Mouse (Mus musculus) embryonic facial prominence, embryonic 14.5 days (tissue): ENCODE measurements around the gene Zfp235. TPM values are rescaled to one million over a fixed set of nuclear protein-coding genes. Genes with fewer than 3 reads are reported as not detected.

Experiments used
- ATAC-seq: fragments of 200-750 bp; cut with Nextera tagmentation; 2 replicates; pipeline ENCODE4 v1.8.0; 2017; ENCODE audit warnings: low read depth, moderate number of reproducible peaks, moderate TSS enrichment
- DNase-seq: peaks from one replicate; pipeline ENCODE4 v3.0.0-alpha.2; 2015; ENCODE audit warnings: low spot score
- H3K27ac ChIP-seq: fragments of 300-500 bp; sonication (generic); replicated peaks from 2 replicates; pipeline ENCODE4 v1.5.1; 2014; ENCODE audit warnings: low read depth, mild to moderate bottlenecking, low read length, moderate library complexity
- H3K27me3 ChIP-seq: fragments of 300-500 bp; sonication (generic); replicated peaks from 2 replicates; pipeline ENCODE4 v1.6.1; 2014; ENCODE audit warnings: low read length; ENCODE audit not compliant: control insufficient read depth, insufficient read depth
- H3K36me3 ChIP-seq: fragments of 300-500 bp; sonication (generic); 2 replicates; pipeline ENCODE4 v1.6.1; 2014; ENCODE audit warnings: low read length, mixed read lengths; ENCODE audit not compliant: control insufficient read depth, insufficient read depth
- H3K4me1 ChIP-seq: fragments of 300-500 bp; sonication (generic); 2 replicates; pipeline ENCODE4 v1.6.1; 2014; ENCODE audit warnings: antibody characterized with exemption, low read length; ENCODE audit not compliant: control insufficient read depth, insufficient read depth
- H3K4me2 ChIP-seq: fragments of 300-500 bp; sonication (generic); 2 replicates; pipeline ENCODE4 v1.6.1; 2014; ENCODE audit warnings: low read depth, mild to moderate bottlenecking, low read length, moderate library complexity, mixed read lengths
- H3K4me3 ChIP-seq: fragments of 300-500 bp; sonication (generic); 2 replicates; pipeline ENCODE4 v1.5.1; 2014; ENCODE audit warnings: low read depth, mild to moderate bottlenecking, low read length
- H3K9ac ChIP-seq: fragments of 300-500 bp; sonication (generic); 2 replicates; pipeline ENCODE4 v1.6.1; 2014; ENCODE audit warnings: low read depth, mild to moderate bottlenecking, low read length, moderate library complexity, mixed read lengths
- H3K9me3 ChIP-seq: fragments of 300-500 bp; sonication (generic); 2 replicates; pipeline ENCODE4 v1.6.1; 2016; ENCODE audit warnings: low read length; ENCODE audit not compliant: control insufficient read depth
- WGBS: fragments of 180-500 bp; shearing (Covaris S2); extraction: QIAGEN DNeasy Blood & Tissue Kit; methylation state at CpG from one replicate; pipeline ENCODE4 v1.1.7; 2014; 5-methylcytosine and 5-hydroxymethylcytosine counted together
- polyA plus RNA-seq: library from polyadenylated mRNA; unstranded; fragments of >200 nt; fragmentation: Nextera tagmentation; extraction: Ambion mirVana; gene quantifications from 2 replicates; pipeline ENCODE4 v1.2.1, GENCODE M21; 2014

The Zfp235 gene
- 17.2 and 18.3 TPM in 2 replicates for polyA plus RNA-seq

GRCm38 (mm10) chr7:24133996-24134828, at the start of gene Zfp235:
TSS of gene Zfp235 (plus strand) at chr7:24134169.
- DNase-seq: peak; percentile 95
- 3% methylated on average over 32 of the region's 32 CpGs for WGBS
- H3K4me2 ChIP-seq: peak within 1 kb of the TSS; percentile 58
- peak within 1 kb of the TSS; percentile 75 for H3K4me3 ChIP-seq
- ATAC-seq: peak; percentile 97
- no peaks in the 10 kb centered on the region for H3K9me3 ChIP-seq
- peak within 1 kb of the TSS; percentile 75 for H3K9ac ChIP-seq
- 0 out of 2 replicates have a peak, but pooled peaks cover 4% of the 10 kb centered on the region for H3K4me1 ChIP-seq
- H3K36me3 ChIP-seq: peaks cover 33% of the 10 kb centered on the region
- no peaks in the 10 kb centered on the region for H3K27me3 ChIP-seq
- H3K27ac ChIP-seq: peak within 1 kb of the TSS; percentile 42

- 94% methylated on average over 4 of the region's 4 CpGs for WGBS
- no peak for DNase-seq
- H3K4me3 ChIP-seq: no peak overlapping the region
- ATAC-seq: no peak
- no peak overlapping the region for H3K4me2 ChIP-seq
- peaks cover 40% of the 10 kb centered on the region for H3K36me3 ChIP-seq
- peaks cover 9% of the 10 kb centered on the region for H3K4me1 ChIP-seq
- H3K9ac ChIP-seq: no peak overlapping the region
- H3K9me3 ChIP-seq: peaks cover 28% of the 10 kb centered on the region
- no peaks in the 10 kb centered on the region for H3K27me3 ChIP-seq
- no peak overlapping the region for H3K27ac ChIP-seq
Observed at GRCm38 (mm10) chr7:24086871-24087270, 47.1 kb upstream of the Zfp235 start.

GRCm38 (mm10) chr7:24087485-24088125, 46.4 kb upstream of the Zfp235 start:
- DNase-seq (no peak), ATAC-seq (no peak)
- peaks cover 40% of the 10 kb centered on the region for H3K36me3 ChIP-seq
- no peak overlapping the region for H3K9ac ChIP-seq
- H3K4me2 ChIP-seq: no peak overlapping the region
- H3K4me1 ChIP-seq: peaks cover 7% of the 10 kb centered on the region
- 97% methylated on average over 12 of the region's 12 CpGs for WGBS
- no peaks in the 10 kb centered on the region for H3K27me3 ChIP-seq
- no peak overlapping the region for H3K27ac ChIP-seq
- H3K4me3 ChIP-seq: no peak overlapping the region
- peaks cover 31% of the 10 kb centered on the region for H3K9me3 ChIP-seq

- peaks cover 86% of the 10 kb centered on the region for H3K9me3 ChIP-seq
Observed at GRCm38 (mm10) chr7:24104403-24104802, 29.6 kb upstream of the Zfp235 start.

GRCm38 (mm10) chr7:24105144-24105703, 28.7 kb upstream of the Zfp235 start:
- Histone ChIP-seq H3K9ac (no peak overlapping the region), H3K4me2 (no peak overlapping the region), H3K27me3 (no peaks in the 10 kb centered on the region), H3K4me1 (no peaks in the 10 kb centered on the region), H3K9me3 (peaks cover 91% of the 10 kb centered on the region), H3K27ac (no peak overlapping the region), H3K4me3 (no peak overlapping the region), H3K36me3 (peaks cover 90% of the 10 kb centered on the region)
- 93% methylated on average over 18 of the region's 18 CpGs for WGBS
- ATAC-seq (no peak), DNase-seq (no peak)

More at GRCm38 (mm10) chr7:24104403-24104802, 29.6 kb upstream of the Zfp235 start:
- H3K36me3 ChIP-seq: peaks cover 98% of the 10 kb centered on the region
- H3K9ac ChIP-seq: no peak overlapping the region
- whole genome bisulfite sequencing: 98% methylated on average over 9 of the region's 9 CpGs
- ATAC-seq: no peak
- no peak for DNase-seq
- no peaks in the 10 kb centered on the region for H3K4me1 ChIP-seq
- no peak overlapping the region for H3K4me2 ChIP-seq
- H3K4me3 ChIP-seq: no peak overlapping the region
- H3K27ac ChIP-seq: no peak overlapping the region
- H3K27me3 ChIP-seq: no peaks in the 10 kb centered on the region

GRCm38 (mm10) chr7:24110839-24111238, 23.1 kb upstream of the Zfp235 start:
- DNase-seq: no peak
- Histone ChIP-seq H3K4me3 (no peak overlapping the region), H3K4me2 (no peak overlapping the region), H3K9ac (no peak overlapping the region), H3K9me3 (peaks cover 41% of the 10 kb centered on the region), H3K27ac (no peak overlapping the region), H3K27me3 (no peaks in the 10 kb centered on the region), H3K4me1 (no peaks in the 10 kb centered on the region), H3K36me3 (peaks cover 33% of the 10 kb centered on the region)
- 96% methylated on average over 7 of the region's 7 CpGs for WGBS
- no peak for ATAC-seq

GRCm38 (mm10) chr7:24111772-24112155, 22.2 kb upstream of the Zfp235 start:
- H3K9me3 ChIP-seq: peaks cover 32% of the 10 kb centered on the region
- no peaks in the 10 kb centered on the region for H3K4me1 ChIP-seq
- no peak for DNase-seq
- peaks cover 24% of the 10 kb centered on the region for H3K36me3 ChIP-seq
- H3K27me3 ChIP-seq: no peaks in the 10 kb centered on the region
- H3K9ac ChIP-seq: peak overlapping the region; percentile 49
- H3K4me2 ChIP-seq: peak overlapping the region; percentile 61
- 2% methylated on average over 9 of the region's 9 CpGs for WGBS
- peak overlapping the region; percentile 60 for H3K4me3 ChIP-seq
- peak overlapping the region; percentile 80 for H3K27ac ChIP-seq
- ATAC-seq: peak; percentile 27

GRCm38 (mm10) chr7:24112156-24112856, 21.7 kb upstream of the Zfp235 start, which contains the start of gene Zfp112:
TSS of gene Zfp112 (plus strand) at chr7:24112314.
- peaks cover 26% of the 10 kb centered on the region for H3K9me3 ChIP-seq
- H3K36me3 ChIP-seq: peaks cover 19% of the 10 kb centered on the region
- 1% methylated on average over 23 of the region's 23 CpGs for WGBS
- H3K4me2 ChIP-seq: peak within 1 kb of the TSS; percentile 61
- H3K9ac ChIP-seq: peak within 1 kb of the TSS; percentile 76
- DNase-seq (peak; percentile 98), ATAC-seq (peak; percentile 99)
- H3K27ac ChIP-seq: peak within 1 kb of the TSS; percentile 80
- H3K27me3 ChIP-seq: no peaks in the 10 kb centered on the region
- H3K4me3 ChIP-seq: peak within 1 kb of the TSS; percentile 60
- H3K4me1 ChIP-seq: no peaks in the 10 kb centered on the region
